ENCODE assay signal across 16 mouse cellular contexts in the genomic region with DNA sequence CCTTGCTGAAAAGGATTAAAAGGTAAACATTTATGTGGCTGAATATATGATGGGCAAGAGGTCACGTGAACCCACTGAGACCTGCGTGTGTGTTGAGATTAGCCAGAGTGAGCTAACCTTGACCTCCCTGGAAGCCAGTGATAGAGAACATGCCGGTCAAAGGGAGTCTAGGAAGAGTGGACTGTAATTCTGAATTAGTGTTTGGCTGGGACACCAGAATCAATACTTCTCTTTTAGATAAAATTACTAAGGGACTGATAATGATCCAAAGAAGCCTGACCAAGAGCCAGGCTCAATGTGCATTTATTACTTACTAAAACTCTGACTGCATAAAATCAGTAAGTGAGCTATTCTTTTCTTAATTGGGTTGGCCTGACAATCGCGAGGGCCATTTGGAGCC.
"Had no signal": no experiment of that assay in that cellular context is flagged by ENCODE, and none has a peak within 500 bp of the region (broad histone marks: within the 10 kb centered on the region; RNA-seq: fewer than 3 reads in every experiment).

No protein-coding gene starts in this region.

- H3K4me1 ChIP-seq: neural tube, embryonic 13.5 days; neural tube, embryonic 15.5 days; stomach, embryonic 15.5 days had no signal

- DNase-seq: retina, postnatal 1 day; right cerebral cortex, adult 18-20 months; right cerebral cortex, postnatal 14 days; right cerebral cortex, postnatal 25 days; right cerebral cortex, postnatal 4 days; spleen, adult 18-20 months; thymus, adult 18-20 months; thymus, adult 2 months; thymus, postnatal 14 days; thymus, postnatal 25 days; thymus, postnatal 36 days; thymus, postnatal 4 days had no signal

- H3K9me3 ChIP-seq: neural tube, embryonic 13.5 days; neural tube, embryonic 15.5 days; stomach, embryonic 15.5 days had no signal

- H3K4me3 ChIP-seq: neural tube, embryonic 13.5 days; neural tube, embryonic 15.5 days; stomach, embryonic 15.5 days had no signal

- H3K9ac ChIP-seq: neural tube, embryonic 13.5 days; neural tube, embryonic 15.5 days; stomach, embryonic 15.5 days had no signal

- H3K27ac ChIP-seq: neural tube, embryonic 13.5 days; neural tube, embryonic 15.5 days; stomach, embryonic 15.5 days; stomach, postnatal 0 days had no signal

- H3K27me3 ChIP-seq: neural tube, embryonic 13.5 days; neural tube, embryonic 15.5 days; stomach, embryonic 15.5 days had no signal

- H3K36me3 ChIP-seq: neural tube, embryonic 13.5 days; neural tube, embryonic 15.5 days; stomach, embryonic 15.5 days had no signal

- H3K4me2 ChIP-seq: neural tube, embryonic 13.5 days; neural tube, embryonic 15.5 days; stomach, embryonic 15.5 days had no signal
